Mouse (Mus musculus): ENCODE measurements around the gene Dusp27.

GRCm38 (mm10) chr1:166124932-166125593 lies 2.7 kb downstream of the Dusp27 start:
- TF ChIP-seq CTCF (IDR thresholded peaks at IDR 0.05; ENCODE audit: low read depth) (no peak), EP300 (optimal IDR thresholded peaks at IDR 0.05) (no peak)

Measured in stomach, postnatal 0 days (tissue).